Mouse (Mus musculus): ENCODE data around the gene Tenm4. TPM values are rescaled to one million over a fixed set of nuclear protein-coding genes. Genes with fewer than 3 reads are reported as not detected.

Tenm4 gene
- polyA plus RNA-seq, 1 experiment from 2014 or later, result 39.7 TPM

- ATAC-seq (ENCODE audit: low FRiP score, low TSS enrichment), result no peak
- no peak overlapping the region for H3K4me2 ChIP-seq (replicated peaks; ENCODE audit: low read depth, low read length)
- H3K36me3 ChIP-seq (ENCODE audit: insufficient read depth, low read length), result peaks cover 10% of the 10 kb centered on the region; the same call in 1 of the 2 replicates
- no peaks in the 10 kb centered on the region for H3K27me3 ChIP-seq (ENCODE audit: insufficient read depth, low read length)
- H3K4me1 ChIP-seq (ENCODE audit: insufficient read depth, low read length), result peaks cover 5% of the 10 kb centered on the region; the same call in 1 of the 2 replicates
- WGBS, result 100% methylated on average over 1 of the region's 1 CpGs
- no peak overlapping the region for H3K4me3 ChIP-seq (ENCODE audit: low read length)
- H3K9ac ChIP-seq (replicated peaks; ENCODE audit: low read length), result no peak overlapping the region
- H3K9me3 ChIP-seq (ENCODE audit: low read length), result no peaks in the 10 kb centered on the region
- H3K27ac ChIP-seq (ENCODE audit: low read length), result no peak overlapping the region
These were observed 559.3 kb downstream of the Tenm4 start for GRCm38 (mm10) chr7:96730360-96730759.

GRCm38 (mm10) chr7:96731947-96732346 lies 560.9 kb downstream of the Tenm4 start:
- Histone ChIP-seq H3K9me3 (ENCODE audit: low read length) (no peaks in the 10 kb centered on the region), H3K27me3 (ENCODE audit: insufficient read depth, low read length) (no peaks in the 10 kb centered on the region), H3K4me3 (ENCODE audit: low read length) (no peak overlapping the region), H3K9ac (replicated peaks; ENCODE audit: low read length) (no peak overlapping the region), H3K4me1 (ENCODE audit: insufficient read depth, low read length) (peaks cover 5% of the 10 kb centered on the region; the same call in 1 of the 2 replicates), H3K36me3 (ENCODE audit: insufficient read depth, low read length) (peaks cover 10% of the 10 kb centered on the region; the same call in 1 of the 2 replicates), H3K4me2 (replicated peaks; ENCODE audit: low read depth, low read length) (no peak overlapping the region), H3K27ac (ENCODE audit: low read length) (no peak overlapping the region)
- ATAC-seq (ENCODE audit: low FRiP score, low TSS enrichment), result no peak
- WGBS, result 87% methylated on average over 4 of the region's 4 CpGs

- H3K4me3 ChIP-seq (ENCODE audit: low read length), result no peak overlapping the region
- H3K36me3 ChIP-seq (ENCODE audit: insufficient read depth, low read length), result peaks cover 16% of the 10 kb centered on the region; the same call in 1 of the 2 replicates
- no peak overlapping the region for H3K27ac ChIP-seq (ENCODE audit: low read length)
- no peak overlapping the region for H3K4me2 ChIP-seq (replicated peaks; ENCODE audit: low read depth, low read length)
- no peaks in the 10 kb centered on the region for H3K9me3 ChIP-seq (ENCODE audit: low read length)
- H3K27me3 ChIP-seq (ENCODE audit: insufficient read depth, low read length), result no peaks in the 10 kb centered on the region
- ATAC-seq (ENCODE audit: low FRiP score, low TSS enrichment), result no peak
- H3K4me1 ChIP-seq (ENCODE audit: insufficient read depth, low read length), result peaks cover 7% of the 10 kb centered on the region; the same call in 1 of the 2 replicates
- H3K9ac ChIP-seq (replicated peaks; ENCODE audit: low read length), result no peak overlapping the region
- 65% methylated on average over 7 of the region's 7 CpGs for WGBS
These were observed 563.4 kb downstream of the Tenm4 start for GRCm38 (mm10) chr7:96734315-96735058.

GRCm38 (mm10) chr7:96740631-96741030 lies 569.6 kb downstream of the Tenm4 start:
- no peak overlapping the region for H3K27ac ChIP-seq (ENCODE audit: low read length)
- H3K36me3 ChIP-seq (ENCODE audit: insufficient read depth, low read length), result peaks cover 6% of the 10 kb centered on the region; the same call in 1 of the 2 replicates
- no peak overlapping the region for H3K4me2 ChIP-seq (replicated peaks; ENCODE audit: low read depth, low read length)
- 46% methylated on average over 6 of the region's 6 CpGs for WGBS
- ATAC-seq (ENCODE audit: low FRiP score, low TSS enrichment), result no peak
- no peak overlapping the region for H3K4me3 ChIP-seq (ENCODE audit: low read length)
- H3K4me1 ChIP-seq (ENCODE audit: insufficient read depth, low read length), result 0 out of 2 replicates have a peak, but pooled peaks cover 15% of the 10 kb centered on the region
- no peaks in the 10 kb centered on the region for H3K9me3 ChIP-seq (ENCODE audit: low read length)
- H3K9ac ChIP-seq (replicated peaks; ENCODE audit: low read length), result no peak overlapping the region
- H3K27me3 ChIP-seq (ENCODE audit: insufficient read depth, low read length), result no peaks in the 10 kb centered on the region

GRCm38 (mm10) chr7:96742221-96742620 lies 571.2 kb downstream of the Tenm4 start:
- H3K27me3 ChIP-seq (ENCODE audit: insufficient read depth, low read length), result no peaks in the 10 kb centered on the region
- 23% methylated on average over 7 of the region's 7 CpGs for WGBS
- H3K27ac ChIP-seq (ENCODE audit: low read length), result no peak overlapping the region
- H3K4me2 ChIP-seq (replicated peaks; ENCODE audit: low read depth, low read length), result no peak overlapping the region
- H3K36me3 ChIP-seq (ENCODE audit: insufficient read depth, low read length), result peaks cover 5% of the 10 kb centered on the region; the same call in 1 of the 2 replicates
- H3K9ac ChIP-seq (replicated peaks; ENCODE audit: low read length), result no peak overlapping the region
- no peak for ATAC-seq (ENCODE audit: low FRiP score, low TSS enrichment)
- no peaks in the 10 kb centered on the region for H3K9me3 ChIP-seq (ENCODE audit: low read length)
- no peak overlapping the region for H3K4me3 ChIP-seq (ENCODE audit: low read length)
- H3K4me1 ChIP-seq (ENCODE audit: insufficient read depth, low read length), result peaks cover 22% of the 10 kb centered on the region

GRCm38 (mm10) chr7:96745956-96746355 lies 574.9 kb downstream of the Tenm4 start:
- H3K27ac ChIP-seq (ENCODE audit: low read length), result peak overlapping the region; percentile 2; the same call in 1 of the 2 replicates
- no peaks in the 10 kb centered on the region for H3K9me3 ChIP-seq (ENCODE audit: low read length)
- peak; percentile 69 for ATAC-seq (ENCODE audit: low FRiP score, low TSS enrichment)
- no peak overlapping the region for H3K4me3 ChIP-seq (ENCODE audit: low read length)
- no peaks in the 10 kb centered on the region for H3K27me3 ChIP-seq (ENCODE audit: insufficient read depth, low read length)
- no peak overlapping the region for H3K9ac ChIP-seq (replicated peaks; ENCODE audit: low read length)
- no peaks in the 10 kb centered on the region for H3K36me3 ChIP-seq (ENCODE audit: insufficient read depth, low read length)
- H3K4me1 ChIP-seq (ENCODE audit: insufficient read depth, low read length), result peaks cover 29% of the 10 kb centered on the region
- no peak overlapping the region for H3K4me2 ChIP-seq (replicated peaks; ENCODE audit: low read depth, low read length)
- 15% methylated on average over 6 of the region's 6 CpGs for WGBS

- no peak for ATAC-seq (ENCODE audit: low FRiP score, low TSS enrichment)
- Histone ChIP-seq H3K9ac (replicated peaks; ENCODE audit: low read length) (no peak overlapping the region), H3K36me3 (ENCODE audit: insufficient read depth, low read length) (no peaks in the 10 kb centered on the region), H3K9me3 (ENCODE audit: low read length) (no peaks in the 10 kb centered on the region), H3K4me1 (ENCODE audit: insufficient read depth, low read length) (peaks cover 29% of the 10 kb centered on the region), H3K27me3 (ENCODE audit: insufficient read depth, low read length) (no peaks in the 10 kb centered on the region), H3K4me2 (replicated peaks; ENCODE audit: low read depth, low read length) (no peak overlapping the region), H3K4me3 (ENCODE audit: low read length) (no peak overlapping the region), H3K27ac (ENCODE audit: low read length) (peak overlapping the region; percentile 17; the same call in 1 of the 2 replicates)
- WGBS, result 73% methylated on average over 4 of the region's 4 CpGs
These were observed 575.7 kb downstream of the Tenm4 start for GRCm38 (mm10) chr7:96746706-96747105.

GRCm38 (mm10) chr7:96748538-96749045 lies 577.5 kb downstream of the Tenm4 start:
- no peak for ATAC-seq (ENCODE audit: low FRiP score, low TSS enrichment)
- Histone ChIP-seq H3K4me1 (ENCODE audit: insufficient read depth, low read length) (peaks cover 25% of the 10 kb centered on the region), H3K9ac (replicated peaks; ENCODE audit: low read length) (no peak overlapping the region), H3K4me2 (replicated peaks; ENCODE audit: low read depth, low read length) (no peak overlapping the region), H3K9me3 (ENCODE audit: low read length) (no peaks in the 10 kb centered on the region), H3K36me3 (ENCODE audit: insufficient read depth, low read length) (no peaks in the 10 kb centered on the region), H3K4me3 (ENCODE audit: low read length) (no peak overlapping the region), H3K27me3 (ENCODE audit: insufficient read depth, low read length) (no peaks in the 10 kb centered on the region), H3K27ac (ENCODE audit: low read length) (no peak overlapping the region)
- WGBS, result 57% methylated on average over 7 of the region's 7 CpGs

- WGBS, result 37% methylated on average over 8 of the region's 8 CpGs
- no peak for ATAC-seq (ENCODE audit: low FRiP score, low TSS enrichment)
- no peak overlapping the region for H3K4me3 ChIP-seq (ENCODE audit: low read length)
- H3K4me2 ChIP-seq (replicated peaks; ENCODE audit: low read depth, low read length), result no peak overlapping the region
- no peaks in the 10 kb centered on the region for H3K9me3 ChIP-seq (ENCODE audit: low read length)
- no peaks in the 10 kb centered on the region for H3K27me3 ChIP-seq (ENCODE audit: insufficient read depth, low read length)
- H3K9ac ChIP-seq (replicated peaks; ENCODE audit: low read length), result no peak overlapping the region
- H3K27ac ChIP-seq (ENCODE audit: low read length), result no peak overlapping the region
- no peaks in the 10 kb centered on the region for H3K36me3 ChIP-seq (ENCODE audit: insufficient read depth, low read length)
- H3K4me1 ChIP-seq (ENCODE audit: insufficient read depth, low read length), result peaks cover 34% of the 10 kb centered on the region
These were observed 578.7 kb downstream of the Tenm4 start for GRCm38 (mm10) chr7:96749753-96750152.

GRCm38 (mm10) chr7:96751236-96751635 lies 580.2 kb downstream of the Tenm4 start:
- no peak overlapping the region for H3K9ac ChIP-seq (replicated peaks; ENCODE audit: low read length)
- 97% methylated on average over 2 of the region's 2 CpGs for WGBS
- no peak overlapping the region for H3K4me2 ChIP-seq (replicated peaks; ENCODE audit: low read depth, low read length)
- no peak for ATAC-seq (ENCODE audit: low FRiP score, low TSS enrichment)
- H3K27ac ChIP-seq (ENCODE audit: low read length), result no peak overlapping the region
- no peaks in the 10 kb centered on the region for H3K9me3 ChIP-seq (ENCODE audit: low read length)
- no peaks in the 10 kb centered on the region for H3K36me3 ChIP-seq (ENCODE audit: insufficient read depth, low read length)
- no peak overlapping the region for H3K4me3 ChIP-seq (ENCODE audit: low read length)
- no peaks in the 10 kb centered on the region for H3K27me3 ChIP-seq (ENCODE audit: insufficient read depth, low read length)
- H3K4me1 ChIP-seq (ENCODE audit: insufficient read depth, low read length), result peaks cover 41% of the 10 kb centered on the region

Data from kidney, embryonic 16.5 days (tissue).